Mouse (Mus musculus) B cell, adult 67 days (primary cell): Measurements from ENCODE around the gene Gm20747. TPM values are rescaled to one million over a fixed set of nuclear protein-coding genes. Genes with fewer than 3 reads are reported as not detected.

Experiments used
- total RNA-seq, 2 experiments: library from RNA; stranded (reverse); gene quantifications; 4 replicates each; pipeline ENCODE4 v1.2.4; 2023

The Gm20747 gene
- not detected for total RNA-seq

GRCm38 (mm10) chrY:53418191-53418590, at the start of gene Gm20747:
Gene Gm20747, minus strand, starts transcription at chrY:53418291.

